9 mouse cellular contexts compared by ENCODE assay signal in genomic region chr12:29222099-29222498, GRCm38 (mm10).
"Had no signal": no experiment of that assay in that cellular context is flagged by ENCODE, and none has a peak within 500 bp of the region (broad histone marks: within the 10 kb centered on the region; RNA-seq: fewer than 3 reads in every experiment).

No protein-coding gene starts in this region.

- H3K4me3 ChIP-seq: kidney, embryonic 15.5 days; left cerebral cortex, adult 2 months; limb, embryonic 15.5 days; liver, embryonic 12.5 days; stomach, embryonic 15.5 days had no signal

- H3K36me3 ChIP-seq: kidney, embryonic 15.5 days; limb, embryonic 15.5 days; liver, embryonic 12.5 days; stomach, embryonic 15.5 days had no signal

- H3K4me2 ChIP-seq: kidney, embryonic 15.5 days; limb, embryonic 15.5 days; liver, embryonic 12.5 days; stomach, embryonic 15.5 days had no signal

- H3K27me3 ChIP-seq: kidney, embryonic 15.5 days; limb, embryonic 15.5 days; liver, embryonic 12.5 days; stomach, embryonic 15.5 days had no signal

- ATAC-seq: liver, embryonic 12.5 days had no signal

- H3K9me3 ChIP-seq: kidney, embryonic 15.5 days; limb, embryonic 15.5 days; liver, embryonic 12.5 days; stomach, embryonic 15.5 days had no signal

- H3K4me1 ChIP-seq: kidney, embryonic 15.5 days; limb, embryonic 15.5 days; liver, embryonic 12.5 days; stomach, embryonic 15.5 days had no signal

- DNase-seq: kidney, adult 2 months; kidney, postnatal 14 days; midbrain, embryonic 14.5 days; right cerebral cortex, postnatal 14 days had no signal

- H3K9ac ChIP-seq: kidney, embryonic 15.5 days; limb, embryonic 15.5 days; liver, embryonic 12.5 days; stomach, embryonic 15.5 days had no signal

- H3K27ac ChIP-seq: kidney, embryonic 15.5 days; left cerebral cortex, adult 2 months; limb, embryonic 15.5 days; liver, embryonic 12.5 days; stomach, embryonic 15.5 days had no signal
